Mouse (Mus musculus): ENCODE measurements around the gene Srrd.

DNA sequence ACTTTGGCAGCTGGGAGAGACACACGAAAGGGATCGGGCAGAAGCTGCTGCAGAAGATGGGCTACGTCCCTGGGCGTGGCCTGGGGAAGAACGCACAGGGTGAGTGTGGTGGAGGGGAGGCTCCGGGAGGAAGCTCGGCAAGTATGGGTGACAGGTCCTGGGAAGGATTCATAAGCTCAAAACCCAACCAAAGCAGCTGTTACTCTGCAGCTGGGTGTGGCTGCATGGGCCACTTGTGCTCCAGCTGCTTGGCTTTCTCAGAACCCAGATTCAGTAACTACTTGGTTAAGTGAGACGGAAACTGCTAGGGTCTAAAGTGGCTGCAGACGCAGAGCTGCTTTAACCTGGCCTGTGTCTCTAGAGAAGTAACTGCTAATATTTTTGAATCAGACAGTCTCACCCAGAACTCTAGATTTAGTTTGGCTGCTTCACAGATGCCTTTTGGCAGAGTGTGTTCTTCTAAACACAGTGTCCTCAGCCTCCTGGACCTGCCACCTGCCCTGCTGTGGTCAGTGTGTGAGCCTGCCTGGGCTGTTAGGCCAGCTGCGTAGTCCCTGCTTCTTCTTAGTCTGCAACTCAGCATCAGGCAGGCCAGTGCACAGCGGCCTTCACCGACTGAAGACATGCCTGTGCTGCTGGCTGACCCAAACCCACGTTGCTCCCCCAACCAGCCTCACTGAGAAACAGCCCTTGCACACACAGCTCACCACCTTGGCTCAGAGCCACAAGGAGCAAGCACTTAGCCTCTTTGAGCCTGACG, 12.9 kb downstream of the Srrd start:
- TF ChIP-seq POLR2A (IDR thresholded peaks at IDR 0.05; ENCODE audit: control insufficient read depth, low read depth, low read length) (no peak), CTCF (IDR thresholded peaks at IDR 0.05; ENCODE audit: control insufficient read depth, insufficient read depth, insufficient replicate concordance, low read depth, low read length) (no peak)

All from testis, adult 2 months (tissue).